Mouse (Mus musculus) erythroblast, adult 5-6 weeks (primary cell): ENCODE measurements around the gene Mymx. TPM values are rescaled to one million over a fixed set of nuclear protein-coding genes. Genes with fewer than 3 reads are reported as not detected.

Experiments
- ATAC-seq: replicated peaks from 2 replicates; pipeline ENCODE4 v1.8.0; 2016; ENCODE audit warnings: moderate number of reproducible peaks, mild to moderate bottlenecking, moderate TSS enrichment, inconsistent platforms; ENCODE audit not compliant: poor library complexity, low FRiP score, severe bottlenecking
- total RNA-seq, 2 experiments: library from RNA; stranded (forward) in 1 of 2; stranded (reverse) in 1 of 2; fragments of 150-400 nt in 1 of 2; fragments of 200-764, 138-1000 nt in 1 of 2; gene quantifications; 2 replicates each; pipeline versions ENCODE4 v1.2.3 to v1.2.4; 2015 to 2017; ENCODE audit warnings: low replicate concordance in 2 of 2

The Mymx gene
- total RNA-seq, 2 experiments from 2014 or later = not detected

GRCm38 (mm10) chr17:45575123-45575897 is 26.6 kb downstream of the Mymx start:
- no peak for ATAC-seq

DNA sequence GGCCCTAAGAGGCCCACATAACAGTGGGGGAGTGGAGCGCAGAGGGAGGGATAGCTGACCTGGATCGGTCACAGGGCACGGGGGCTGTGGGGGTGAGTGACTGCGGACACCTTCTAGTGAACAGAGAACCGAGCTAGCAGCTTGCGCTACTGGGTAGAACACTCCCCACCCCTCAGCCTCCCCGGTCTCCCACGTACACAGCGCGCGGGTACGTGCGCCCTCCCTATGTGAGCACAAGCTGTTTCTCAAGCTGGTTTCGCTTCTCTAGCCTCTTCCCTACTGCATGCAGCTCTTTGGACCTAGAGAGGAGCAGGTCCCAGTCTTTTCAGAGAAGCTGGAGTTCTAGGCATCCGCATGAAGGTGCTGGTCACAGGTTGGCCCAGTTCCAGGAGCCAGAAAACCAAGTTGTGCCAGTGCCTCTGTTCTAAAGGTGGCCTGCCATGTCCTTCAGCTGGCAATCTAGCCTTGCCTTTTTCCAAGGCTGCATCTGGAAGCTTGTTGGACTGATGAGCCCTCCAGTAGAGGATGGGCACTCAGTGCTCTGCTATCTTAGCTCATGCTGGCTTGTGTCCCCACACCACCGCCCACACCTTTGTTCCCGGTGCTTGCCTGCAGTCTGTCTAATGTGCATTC is 27.7 kb downstream of the Mymx start:
- ATAC-seq = peak; percentile 40

DNA sequence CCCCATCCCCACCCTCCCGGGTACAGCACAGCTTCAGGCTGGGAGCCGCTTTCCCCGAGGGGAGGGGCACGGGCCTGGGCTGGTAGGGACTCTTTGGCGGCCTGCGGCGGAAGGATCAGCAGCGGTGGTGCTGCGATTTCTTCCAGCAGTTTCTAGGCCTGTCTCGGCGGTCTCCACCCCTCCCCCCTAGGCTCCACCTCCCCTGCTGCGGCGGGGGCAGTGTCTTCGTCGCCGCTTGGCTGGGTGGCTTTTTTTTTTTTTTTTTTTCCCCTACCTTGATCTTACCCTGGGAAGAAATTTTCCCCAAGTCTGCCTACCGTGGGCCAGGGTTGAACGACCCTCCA is 28.1 kb downstream of the Mymx start:
- peak; percentile 77 for ATAC-seq

DNA sequence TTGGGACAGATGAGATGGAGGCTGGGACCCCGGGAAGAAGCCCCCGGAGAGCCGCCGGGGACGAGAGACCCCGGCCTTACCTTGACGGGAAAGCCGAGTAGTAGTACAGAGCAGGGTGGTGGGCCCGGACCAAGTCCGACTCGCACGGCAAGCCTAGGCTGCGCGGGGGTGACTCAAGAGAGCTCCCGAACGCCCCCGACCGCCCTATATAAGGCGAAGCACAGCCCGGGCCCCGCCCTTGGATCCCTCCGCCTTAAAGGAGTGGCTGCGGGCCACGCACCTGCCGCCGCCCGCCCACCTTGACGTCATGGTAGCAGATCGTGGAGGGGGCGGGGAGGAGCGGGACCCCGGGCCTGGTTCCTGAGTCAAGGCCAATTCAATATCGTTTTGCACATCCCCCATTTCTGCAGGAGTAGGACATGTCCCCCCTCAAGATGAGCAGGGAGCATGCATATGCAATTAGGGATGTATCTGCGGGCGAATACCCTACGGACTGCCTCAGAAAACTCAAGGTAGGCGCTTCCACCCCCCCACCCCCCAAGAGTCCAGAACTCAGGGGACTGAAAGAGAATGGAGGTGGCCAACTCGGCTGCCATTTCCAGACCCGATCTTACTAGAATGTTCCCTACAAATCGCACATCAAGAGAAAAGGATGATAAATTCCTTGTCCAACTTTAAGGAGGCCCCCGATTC is 28.7 kb downstream of the Mymx start, which contains the start of gene Hsp90ab1:
Gene Hsp90ab1 (minus strand): TSS at position 185 of the 693 bp plus-strand sequence.
- peak; percentile 85 for ATAC-seq

DNA sequence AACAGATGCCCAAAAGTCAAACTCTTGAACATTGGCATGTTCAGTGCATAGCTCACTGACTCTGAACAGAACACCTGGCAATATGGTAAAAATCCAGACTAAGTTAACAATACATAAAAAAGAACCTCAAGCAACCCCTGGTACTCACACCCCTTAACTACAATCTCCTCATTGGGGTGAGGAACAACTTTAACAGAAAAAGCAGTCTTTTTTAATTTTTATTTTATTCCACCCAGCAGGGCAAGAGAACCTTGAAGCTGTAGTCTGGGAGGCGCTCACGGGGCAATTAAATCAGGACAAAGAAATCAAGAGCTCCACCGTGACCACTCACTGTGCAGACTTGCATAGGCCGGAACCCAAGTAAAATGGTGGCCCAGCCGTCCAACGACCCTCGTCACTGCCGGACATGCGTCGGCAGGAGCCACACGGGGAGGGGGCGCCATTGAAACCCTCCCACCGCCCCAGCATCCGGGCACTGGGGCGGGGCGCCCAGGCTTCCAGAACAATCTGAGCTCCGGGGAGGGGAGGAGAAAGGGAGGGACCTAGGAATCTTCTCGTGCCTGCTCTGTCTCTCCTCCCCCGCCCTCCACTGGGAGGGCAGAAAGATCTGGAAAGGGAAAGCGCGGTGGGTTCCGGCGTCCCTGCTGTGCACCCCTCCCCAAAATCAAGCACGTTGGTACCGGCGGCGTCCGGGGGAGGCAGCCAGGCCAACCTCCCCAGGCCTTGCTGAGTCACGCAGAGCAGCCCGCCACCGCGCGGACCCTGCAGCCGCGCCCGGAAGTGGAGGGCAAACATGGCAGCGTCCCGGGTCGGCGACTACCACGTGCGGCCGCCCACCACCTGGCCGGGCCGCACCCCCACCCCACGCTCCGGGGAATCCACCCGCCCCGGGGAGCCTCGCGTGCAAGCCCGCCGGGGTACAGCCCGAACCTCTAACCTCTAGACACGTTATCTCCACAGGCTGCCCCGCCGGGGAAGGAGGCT is 29.5 kb downstream of the Mymx start:
- peak; percentile 52 for ATAC-seq

GRCm38 (mm10) chr17:45569999-45570398 is 31.9 kb downstream of the Mymx start:
- no peak for ATAC-seq

DNA sequence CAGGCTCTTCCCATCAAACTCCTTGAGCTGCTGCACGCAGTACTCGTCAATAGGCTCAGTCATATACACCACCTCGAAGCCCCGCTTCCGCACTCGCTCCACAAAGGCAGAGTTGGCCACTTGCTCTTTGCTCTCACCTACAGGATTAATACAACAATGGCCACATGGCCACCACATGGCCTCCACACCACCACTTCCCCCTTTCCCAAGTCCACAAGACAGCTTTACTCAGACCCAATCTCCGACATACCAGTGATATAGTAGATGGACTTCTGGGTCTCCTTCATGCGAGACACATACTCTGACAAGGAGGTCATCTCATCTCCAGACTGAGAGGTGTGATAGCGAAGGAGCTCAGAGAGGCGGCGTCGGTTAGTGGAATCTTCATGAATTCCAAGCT is 32.9 kb downstream of the Mymx start:
- no peak for ATAC-seq

DNA sequence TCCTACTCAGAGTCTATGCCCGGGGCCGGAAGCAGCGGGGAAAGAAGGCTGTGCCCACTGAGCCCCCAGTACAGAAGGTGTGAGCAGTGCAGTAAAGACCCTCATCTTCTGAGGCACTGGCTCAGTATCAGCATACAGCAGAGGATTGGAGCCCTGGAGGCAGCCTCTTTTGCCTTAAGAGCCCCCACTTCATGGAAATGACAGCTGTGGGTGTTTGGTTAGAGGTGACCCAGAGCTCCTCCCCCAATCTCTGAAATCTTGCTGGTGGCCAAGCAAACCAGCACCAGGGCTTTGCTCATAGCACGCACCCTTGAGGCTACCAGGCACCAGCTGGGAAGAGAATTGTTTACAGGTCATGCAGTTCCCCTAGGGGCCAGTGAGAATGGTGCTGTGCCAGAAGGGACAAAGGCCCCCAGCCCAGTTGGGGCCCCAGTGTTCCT is 34.7 kb downstream of the Mymx start:
- no peak for ATAC-seq

DNA sequence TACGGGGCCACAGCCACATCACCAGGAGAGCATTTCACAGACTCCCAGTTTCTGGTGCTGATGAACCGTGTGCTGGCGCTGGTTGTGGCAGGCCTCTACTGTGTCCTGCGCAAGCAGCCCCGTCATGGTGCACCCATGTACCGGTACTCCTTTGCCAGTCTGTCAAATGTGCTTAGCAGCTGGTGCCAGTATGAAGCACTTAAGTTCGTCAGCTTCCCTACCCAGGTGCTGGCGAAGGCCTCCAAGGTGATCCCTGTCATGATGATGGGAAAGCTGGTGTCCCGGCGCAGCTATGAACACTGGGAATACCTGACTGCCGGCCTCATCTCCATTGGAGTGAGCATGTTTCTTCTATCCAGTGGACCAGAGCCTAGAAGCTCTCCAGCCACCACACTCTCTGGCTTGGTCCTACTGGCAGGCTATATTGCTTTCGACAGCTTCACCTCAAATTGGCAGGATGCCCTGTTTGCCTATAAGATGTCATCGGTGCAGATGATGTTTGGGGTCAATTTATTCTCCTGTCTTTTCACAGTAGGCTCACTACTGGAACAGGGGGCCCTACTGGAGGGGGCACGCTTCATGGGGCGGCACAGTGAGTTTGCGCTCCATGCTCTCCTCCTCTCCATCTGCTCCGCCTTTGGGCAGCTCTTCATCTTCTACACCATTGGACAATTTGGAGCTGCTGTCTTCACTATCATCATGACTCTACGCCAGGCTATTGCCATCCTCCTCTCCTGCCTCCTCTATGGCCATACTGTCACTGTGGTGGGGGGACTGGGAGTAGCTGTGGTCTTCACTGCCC is 35.3 kb downstream of the Mymx start:
- ATAC-seq = no peak

GRCm38 (mm10) chr17:45566031-45566359 is 35.9 kb downstream of the Mymx start:
- no peak for ATAC-seq

- no peak for ATAC-seq
These were observed 36.8 kb downstream of the Mymx start for GRCm38 (mm10) chr17:45565103-45565502.

- ATAC-seq = 0 out of 2 replicates have a peak, but pooled peaks have one; percentile 23
These were observed 37.3 kb downstream of the Mymx start for GRCm38 (mm10) chr17:45564531-45565084.

DNA sequence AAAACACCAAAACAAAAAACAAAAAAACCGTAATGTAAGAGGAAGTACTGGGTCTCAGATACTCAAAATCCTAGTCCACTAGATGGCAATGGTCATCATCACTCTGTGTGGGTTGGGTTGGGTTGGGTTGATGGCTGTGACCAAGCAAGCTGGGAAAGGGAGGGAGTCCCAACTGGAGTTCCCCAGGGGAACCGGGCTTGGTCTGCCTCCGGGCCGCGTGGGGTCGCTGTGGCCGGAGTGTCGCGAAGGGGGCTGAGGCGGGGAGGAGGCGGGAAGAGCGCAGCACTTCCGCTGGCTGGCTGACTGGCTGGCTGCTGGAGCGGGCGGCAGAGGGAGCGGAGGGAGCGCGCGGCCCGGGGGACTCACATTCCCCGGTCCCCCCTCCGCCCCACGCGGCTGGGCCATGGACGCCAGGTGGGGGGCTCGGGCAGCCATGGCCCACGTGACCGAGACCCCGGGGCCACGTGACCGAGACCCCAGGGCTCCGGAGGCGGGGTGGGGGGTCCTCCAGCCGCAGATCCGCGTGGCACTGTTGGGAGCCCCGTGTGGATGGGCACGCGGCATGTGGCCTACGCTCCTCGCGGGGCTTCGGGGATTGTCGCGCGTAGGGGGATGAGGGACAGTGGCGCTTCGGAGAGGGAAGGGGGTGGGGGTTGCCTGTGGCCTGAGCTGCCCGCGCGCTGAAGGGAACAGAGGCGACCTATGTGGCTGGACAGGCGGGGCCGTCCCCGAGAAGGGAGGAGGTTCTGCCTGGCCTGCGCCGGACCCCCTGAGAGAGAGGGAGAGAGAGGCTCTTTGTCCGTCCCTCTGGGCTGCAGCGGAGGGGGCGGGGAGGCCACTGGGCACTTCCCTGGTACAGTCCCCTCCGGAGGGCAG is 38.0 kb downstream of the Mymx start, which contains the start of gene Slc35b2:
Gene Slc35b2 (plus strand): TSS at position 220 of the 876 bp plus-strand sequence.
- ATAC-seq = peak; percentile 69

DNA sequence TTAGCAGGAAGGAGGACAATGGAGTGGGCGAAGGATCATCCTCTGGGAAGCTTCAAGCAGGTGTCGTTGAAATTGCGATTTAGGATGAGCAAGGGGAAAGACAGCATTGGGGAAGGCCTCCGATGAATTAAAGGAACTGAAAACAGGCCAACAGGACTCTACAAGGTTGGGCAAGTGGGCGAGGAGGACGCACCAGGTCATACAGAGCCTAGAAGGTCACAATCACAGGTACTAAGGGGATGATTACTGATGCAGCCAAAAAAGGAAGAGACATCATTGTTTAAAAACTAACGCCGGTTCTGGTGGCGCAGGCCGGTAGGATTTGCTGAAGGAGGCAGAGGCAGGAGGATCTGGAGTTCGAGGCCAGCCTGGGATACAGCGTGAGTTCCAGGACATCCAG is 38.7 kb downstream of the Mymx start:
- ATAC-seq = no peak

DNA sequence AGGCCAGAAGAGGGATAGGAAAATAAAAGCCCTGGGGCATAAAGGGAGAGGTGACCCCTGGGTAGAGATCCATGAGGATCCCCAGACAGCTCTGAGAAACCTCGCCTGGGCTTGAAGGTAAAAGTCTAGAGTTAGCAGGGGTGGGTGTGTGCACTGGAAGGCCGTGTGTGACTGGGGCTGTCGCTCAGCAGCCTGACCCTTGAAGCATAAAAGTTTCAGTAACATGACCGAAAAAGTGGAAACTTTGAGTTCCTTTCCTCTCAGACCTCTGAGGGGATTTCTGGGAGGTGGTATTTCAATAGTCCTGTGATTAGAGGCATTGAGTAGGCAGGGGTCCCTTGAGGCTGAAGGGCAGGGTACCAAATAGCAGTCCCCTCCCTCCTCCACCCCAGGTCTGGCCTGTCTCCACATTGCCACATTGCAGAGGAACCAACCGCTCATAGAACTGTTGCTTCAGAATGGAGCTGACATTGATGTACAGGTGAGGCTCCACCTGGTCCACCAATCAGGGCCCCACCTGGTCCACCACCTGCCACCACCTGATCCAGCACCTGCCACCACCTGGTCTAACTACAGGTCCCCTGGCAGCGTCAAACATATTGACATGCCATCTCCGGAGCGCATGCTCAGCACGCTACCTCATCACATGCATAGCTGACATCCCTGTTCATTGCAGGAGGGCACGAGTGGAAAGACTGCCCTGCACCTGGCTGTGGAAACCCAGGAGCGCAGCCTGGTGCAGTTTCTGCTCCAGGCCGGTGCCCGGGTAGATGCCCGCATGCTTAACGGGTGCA is 42.0 kb downstream of the Mymx start:
- no peak for ATAC-seq

GRCm38 (mm10) chr17:45557998-45558862 is 43.7 kb downstream of the Mymx start:
- no peak for ATAC-seq
